Mouse (Mus musculus) small intestine, adult 2 months (tissue): ENCODE results near the gene Olfr1377.

Experiments used
- CTCF ChIP-seq: fragments of 200-500 bp; IDR thresholded peaks from 2 replicates; pipeline ENCODE4 v1.5.1; 2012; ENCODE audit warnings: low read depth, mild to moderate bottlenecking, control low read depth, inconsistent platforms, low read length, moderate library complexity, mixed read lengths; ENCODE audit not compliant: insufficient replicate concordance, insufficient read length; ENCODE audit errors: extremely low read depth
- POLR2A ChIP-seq: fragments of 200-500 bp; IDR thresholded peaks from 2 replicates; pipeline ENCODE4 v1.6.1; 2012; ENCODE audit warnings: low read depth, mild to moderate bottlenecking, control low read depth, inconsistent platforms, low read length, moderate library complexity

DNA sequence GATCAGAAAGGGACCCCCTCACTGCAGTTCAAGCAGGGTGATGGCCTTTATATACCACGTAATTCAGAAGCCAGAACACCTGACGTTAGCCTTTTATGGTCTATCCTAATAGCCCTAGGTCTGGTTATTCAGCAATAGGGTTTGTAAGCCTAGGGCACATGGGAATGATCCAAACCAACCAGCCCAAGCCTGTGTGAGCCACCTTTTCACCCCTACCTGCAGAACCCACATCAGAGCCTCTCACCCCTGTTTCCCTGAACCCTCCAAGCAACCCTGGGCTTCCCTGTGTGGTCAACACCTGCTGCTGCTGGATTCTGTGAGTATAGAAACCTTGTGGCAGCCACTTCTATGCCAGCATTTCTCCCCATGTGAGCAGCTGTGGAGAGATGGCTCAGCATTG lies 48.5 kb downstream of the Olfr1377 start:
- TF ChIP-seq CTCF (no peak), POLR2A (no peak)
